Mouse (Mus musculus) lung, embryonic 14.5 days (tissue): Measurements from ENCODE around the gene Asic4. TPM values are rescaled to one million over a fixed set of nuclear protein-coding genes. Genes with fewer than 3 reads are reported as not detected.
A peak's percentile ranks its signal among the peaks of the same experiment; 100 is the strongest.

Source experiments
- ATAC-seq: fragments of 200-750 bp; cut with Nextera tagmentation; 2 replicates; pipeline ENCODE4 v1.8.0; 2017; ENCODE audit warnings: mild to moderate bottlenecking, moderate TSS enrichment, moderate library complexity; ENCODE audit not compliant: insufficient read depth
- DNase-seq: peaks from one replicate; pipeline ENCODE4 v3.0.0-alpha.2; 2015
- H3K27ac ChIP-seq: fragments of 300-500 bp; sonication (generic); 2 replicates; pipeline ENCODE4 v1.5.1; 2014; ENCODE audit warnings: low read depth, mild to moderate bottlenecking, moderate library complexity
- H3K27me3 ChIP-seq: fragments of 300-500 bp; sonication (generic); 2 replicates; pipeline ENCODE4 v1.6.1; 2014; ENCODE audit warnings: low read length, control low read depth; ENCODE audit not compliant: insufficient read depth
- H3K36me3 ChIP-seq: fragments of 300-500 bp; sonication (generic); 2 replicates; pipeline ENCODE4 v1.6.1; 2014; ENCODE audit warnings: control low read depth; ENCODE audit not compliant: insufficient read depth
- H3K4me1 ChIP-seq: fragments of 300-500 bp; sonication (generic); 2 replicates; pipeline ENCODE4 v1.6.1; 2014; ENCODE audit warnings: antibody characterized with exemption, control low read depth; ENCODE audit not compliant: insufficient read depth
- H3K4me2 ChIP-seq: fragments of 300-500 bp; sonication (generic); 2 replicates; pipeline ENCODE4 v1.6.1; 2014; ENCODE audit warnings: mild to moderate bottlenecking
- H3K4me3 ChIP-seq: fragments of 300-500 bp; sonication (generic); 2 replicates; pipeline ENCODE4 v1.5.1; 2014; ENCODE audit warnings: low read depth, low read length
- H3K9ac ChIP-seq: fragments of 300-500 bp; sonication (generic); 2 replicates; pipeline ENCODE4 v1.6.1; 2014
- H3K9me3 ChIP-seq: fragments of 300-500 bp; sonication (generic); 2 replicates; pipeline ENCODE4 v1.6.1; 2016; ENCODE audit warnings: low read depth, low read length, control low read depth
- CTCF ChIP-seq: IDR thresholded peaks from 2 replicates; pipeline ENCODE4 v1.5.1; 2016; ENCODE audit warnings: antibody characterized with exemption, low read depth
- WGBS: fragments of 180-500 bp; shearing (Covaris S2); extraction: QIAGEN DNeasy Blood & Tissue Kit; methylation state at CpG from one replicate; pipeline ENCODE4 v1.1.7; 2014; 5-methylcytosine and 5-hydroxymethylcytosine counted together
- polyA plus RNA-seq: library from polyadenylated mRNA; unstranded; fragments of >200 nt; fragmentation: Nextera tagmentation; extraction: Ambion mirVana; gene quantifications from 2 replicates; pipeline ENCODE4 v1.2.1, GENCODE M21; 2014

Asic4 gene
- polyA plus RNA-seq, 1 experiment from 2014 or later: 0.12 TPM

DNA sequence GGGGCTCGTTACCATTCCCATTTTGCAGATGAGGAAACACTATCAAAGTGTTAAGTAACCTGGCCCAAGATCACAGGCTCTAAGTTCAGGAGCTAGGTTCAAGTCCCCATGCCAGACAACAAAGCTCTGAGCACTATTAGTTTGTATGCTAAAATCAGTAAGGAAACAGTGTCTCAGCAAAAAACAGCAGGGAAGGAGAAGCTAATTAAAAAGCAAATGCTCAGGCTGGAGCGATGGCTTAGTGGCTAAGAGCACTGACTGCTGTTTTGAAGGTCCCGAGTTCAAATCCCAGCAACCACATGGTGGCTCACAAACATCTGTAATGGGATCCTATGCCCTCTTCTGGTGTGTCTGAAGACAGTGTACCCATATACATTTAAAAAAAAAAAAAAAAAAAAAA, 38.0 kb upstream of the Asic4 start:
- Histone ChIP-seq H3K9ac (no peak overlapping the region), H3K9me3 (no peaks in the 10 kb centered on the region), H3K4me3 (no peak overlapping the region), H3K27me3 (no peaks in the 10 kb centered on the region), H3K4me1 (no peaks in the 10 kb centered on the region), H3K27ac (no peak overlapping the region), H3K36me3 (peaks cover 40% of the 10 kb centered on the region; the same call in 1 of the 2 replicates), H3K4me2 (no peak overlapping the region)
- TF ChIP-seq CTCF: no peak
- no peak for ATAC-seq
- no peak for DNase-seq
- 91% methylated on average over 3 of the region's 3 CpGs for WGBS

DNA sequence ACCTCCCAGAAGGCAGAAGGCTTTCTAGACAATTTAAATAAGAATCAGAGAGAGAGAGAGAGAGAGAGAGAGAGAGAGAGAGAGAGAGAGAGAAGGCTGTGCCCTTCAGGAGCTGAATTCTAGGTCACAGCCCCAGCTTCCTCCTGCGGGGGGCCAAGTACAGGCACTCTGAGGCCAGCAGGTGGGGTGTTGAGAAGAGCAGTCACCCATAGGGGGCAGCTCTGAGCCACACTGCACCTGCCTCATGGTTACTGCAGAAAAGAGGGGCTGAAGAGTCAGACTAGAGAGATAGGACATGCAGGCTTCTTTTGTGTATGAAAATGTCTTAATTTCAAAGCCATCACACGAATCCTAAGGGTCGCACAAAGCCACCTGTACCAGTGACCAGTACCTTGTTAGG, 36.5 kb upstream of the Asic4 start:
- Histone ChIP-seq H3K4me1 (no peaks in the 10 kb centered on the region), H3K9ac (no peak overlapping the region), H3K36me3 (peaks cover 40% of the 10 kb centered on the region; the same call in 1 of the 2 replicates), H3K27ac (no peak overlapping the region), H3K27me3 (no peaks in the 10 kb centered on the region), H3K4me3 (no peak overlapping the region), H3K4me2 (no peak overlapping the region), H3K9me3 (no peaks in the 10 kb centered on the region)
- WGBS: 57% methylated on average over 3 of the region's 3 CpGs
- no peak for ATAC-seq
- TF ChIP-seq CTCF: peak; percentile 54
- DNase-seq: peak; percentile 33

DNA sequence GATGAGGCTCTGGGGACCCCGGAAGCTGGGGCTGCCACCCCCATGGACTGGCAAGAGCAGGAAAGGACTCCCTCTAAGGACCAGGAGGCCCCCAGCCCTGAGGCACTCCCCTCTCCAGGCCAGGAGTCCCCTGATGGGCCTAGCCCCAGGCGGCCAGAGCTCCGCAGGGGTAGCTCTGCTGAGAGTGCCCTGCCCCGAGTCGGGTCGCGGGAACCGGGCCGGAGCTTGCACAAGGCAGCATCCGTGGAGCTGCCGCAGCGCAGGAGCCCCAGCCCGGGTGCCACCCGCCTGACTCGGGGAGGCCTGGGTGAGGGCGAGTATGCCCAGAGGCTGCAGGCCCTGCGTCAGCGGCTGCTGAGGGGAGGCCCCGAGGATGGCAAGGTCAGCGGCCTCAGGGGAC, 28.4 kb upstream of the Asic4 start:
- 0 out of 2 replicates have a peak, but pooled peaks cover 6% of the 10 kb centered on the region for H3K4me1 ChIP-seq
- H3K4me3 ChIP-seq: 0 out of 2 replicates have a peak overlapping the region, but pooled peaks have one; percentile 6
- TF ChIP-seq CTCF: no peak
- no peaks in the 10 kb centered on the region for H3K9me3 ChIP-seq
- H3K4me2 ChIP-seq: peak overlapping the region; percentile 65
- peaks cover 20% of the 10 kb centered on the region; the same call in 1 of the 2 replicates for H3K36me3 ChIP-seq
- DNase-seq (no peak), ATAC-seq (no peak)
- WGBS: 26% methylated on average over 20 of the region's 20 CpGs
- no peak overlapping the region for H3K27ac ChIP-seq
- no peak overlapping the region; the same call in 1 of the 2 replicates for H3K9ac ChIP-seq
- peaks cover 47% of the 10 kb centered on the region for H3K27me3 ChIP-seq

DNA sequence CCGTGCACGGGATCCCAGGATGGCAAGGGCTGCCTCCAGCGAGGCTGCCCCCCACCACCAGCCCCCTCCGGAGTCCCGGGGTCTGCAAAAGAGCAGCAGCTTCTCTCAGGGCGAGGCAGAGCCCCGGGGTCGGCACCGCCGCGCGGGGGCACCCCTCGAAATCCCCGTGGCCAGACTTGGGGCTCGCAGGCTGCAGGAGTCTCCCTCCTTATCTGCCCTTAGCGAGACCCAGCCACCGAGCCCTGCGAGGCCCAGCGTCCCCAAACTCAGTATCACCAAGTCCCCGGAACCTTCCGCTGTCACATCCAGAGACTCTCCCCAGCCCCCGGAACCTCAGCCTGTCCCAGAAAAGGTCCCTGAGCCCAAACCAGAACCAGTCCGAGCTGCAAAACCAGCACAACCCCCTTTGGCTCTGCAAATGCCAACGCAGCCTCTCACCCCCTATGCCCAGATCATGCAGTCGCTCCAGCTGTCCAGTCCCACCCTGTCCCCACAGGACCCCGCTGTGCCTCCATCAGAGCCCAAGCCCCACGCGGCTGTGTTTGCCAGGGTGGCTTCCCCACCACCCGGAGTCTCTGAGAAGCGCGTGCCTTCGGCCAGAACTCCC, 27.9 kb upstream of the Asic4 start:
- TF ChIP-seq CTCF: no peak
- peak; percentile 24 for DNase-seq

DNA sequence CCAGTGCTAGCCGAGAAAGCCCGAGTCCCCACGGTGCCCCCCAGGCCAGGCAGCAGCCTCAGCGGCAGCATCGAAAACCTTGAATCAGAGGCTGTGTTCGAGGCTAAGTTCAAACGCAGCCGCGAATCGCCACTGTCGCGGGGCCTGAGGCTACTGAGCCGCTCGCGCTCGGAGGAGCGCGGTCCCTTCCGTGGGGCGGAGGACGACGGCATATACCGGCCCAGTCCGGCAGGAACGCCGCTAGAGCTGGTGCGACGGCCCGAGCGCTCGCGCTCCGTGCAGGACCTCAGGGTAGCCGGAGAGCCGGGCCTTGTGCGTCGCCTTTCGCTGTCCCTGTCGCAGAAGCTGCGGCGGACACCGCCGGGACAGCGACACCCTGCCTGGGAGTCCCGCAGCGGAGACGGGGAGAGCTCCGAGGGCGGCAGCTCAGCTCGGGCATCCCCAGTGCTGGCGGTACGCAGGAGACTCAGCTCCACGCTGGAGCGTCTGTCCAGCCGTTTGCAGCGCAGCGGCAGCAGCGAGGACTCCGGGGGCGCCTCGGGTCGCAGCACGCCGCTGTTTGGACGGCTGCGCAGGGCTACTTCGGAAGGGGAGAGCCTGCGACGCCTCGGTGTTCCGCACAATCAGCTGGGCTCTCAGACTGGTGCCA, 27.3 kb upstream of the Asic4 start:
- Histone ChIP-seq H3K9ac (peak overlapping the region; percentile 38), H3K27me3 (peaks cover 47% of the 10 kb centered on the region), H3K36me3 (peaks cover 21% of the 10 kb centered on the region; the same call in 1 of the 2 replicates), H3K4me3 (peak overlapping the region; percentile 36), H3K27ac (no peak overlapping the region), H3K9me3 (no peaks in the 10 kb centered on the region), H3K4me2 (peak overlapping the region; percentile 65), H3K4me1 (0 out of 2 replicates have a peak, but pooled peaks cover 6% of the 10 kb centered on the region)
- peak; percentile 75 for DNase-seq
- WGBS: 1% methylated on average over 71 of the region's 71 CpGs
- TF ChIP-seq CTCF: no peak
- ATAC-seq: peak; percentile 73

More for the DNA sequence above, 27.9 kb upstream of the Asic4 start:
- Histone ChIP-seq H3K36me3 (peaks cover 16% of the 10 kb centered on the region; the same call in 1 of the 2 replicates), H3K4me3 (peak overlapping the region; percentile 36), H3K4me2 (peak overlapping the region; percentile 65), H3K9me3 (no peaks in the 10 kb centered on the region), H3K27ac (no peak overlapping the region), H3K4me1 (0 out of 2 replicates have a peak, but pooled peaks cover 6% of the 10 kb centered on the region), H3K9ac (peak overlapping the region; percentile 38), H3K27me3 (peaks cover 47% of the 10 kb centered on the region)
- WGBS: 14% methylated on average over 32 of the region's 32 CpGs
- peak; percentile 39; the same call in 1 of the 2 replicates for ATAC-seq

DNA sequence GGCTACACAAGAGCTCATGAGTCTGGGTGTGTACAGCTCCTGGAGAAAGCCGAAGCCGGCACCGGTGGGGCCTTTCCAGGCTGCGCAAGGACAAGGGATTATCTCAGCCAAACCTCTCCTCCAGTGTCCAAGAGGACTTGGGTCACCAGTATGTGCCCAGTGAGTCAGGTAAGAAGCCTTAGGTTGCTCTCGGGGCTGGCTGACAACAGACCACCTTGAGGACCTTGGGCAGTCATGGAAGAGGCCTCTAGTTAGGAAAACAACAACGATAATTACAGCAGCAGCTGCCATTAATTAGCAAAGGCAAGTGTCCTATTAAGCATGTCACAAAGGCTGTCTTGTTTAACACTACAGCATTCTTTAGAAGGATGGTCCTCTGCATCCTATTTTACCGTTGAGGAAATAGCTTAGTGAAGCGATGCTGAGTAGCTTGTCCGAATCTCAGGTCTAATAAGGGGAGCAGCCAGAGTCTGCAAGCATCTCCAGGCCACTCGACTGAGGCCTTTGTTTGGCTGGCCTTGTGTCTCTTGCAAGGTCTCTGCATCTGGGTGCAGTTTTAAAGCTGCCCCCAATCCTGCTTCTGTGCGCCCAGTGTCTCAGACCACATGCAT, 26.4 kb upstream of the Asic4 start:
- ATAC-seq (no peak), DNase-seq (no peak)
- Histone ChIP-seq H3K36me3 (0 out of 2 replicates have a peak, but pooled peaks cover 15% of the 10 kb centered on the region), H3K9ac (no peak overlapping the region), H3K4me2 (no peak overlapping the region), H3K27ac (no peak overlapping the region), H3K4me3 (no peak overlapping the region), H3K9me3 (no peaks in the 10 kb centered on the region), H3K27me3 (peaks cover 47% of the 10 kb centered on the region), H3K4me1 (0 out of 2 replicates have a peak, but pooled peaks cover 6% of the 10 kb centered on the region)
- no peak for TF ChIP-seq CTCF
- WGBS: 79% methylated on average over 11 of the region's 11 CpGs
